Mouse (Mus musculus): ENCODE results near the gene Btbd9.

The Btbd9 gene

DNA sequence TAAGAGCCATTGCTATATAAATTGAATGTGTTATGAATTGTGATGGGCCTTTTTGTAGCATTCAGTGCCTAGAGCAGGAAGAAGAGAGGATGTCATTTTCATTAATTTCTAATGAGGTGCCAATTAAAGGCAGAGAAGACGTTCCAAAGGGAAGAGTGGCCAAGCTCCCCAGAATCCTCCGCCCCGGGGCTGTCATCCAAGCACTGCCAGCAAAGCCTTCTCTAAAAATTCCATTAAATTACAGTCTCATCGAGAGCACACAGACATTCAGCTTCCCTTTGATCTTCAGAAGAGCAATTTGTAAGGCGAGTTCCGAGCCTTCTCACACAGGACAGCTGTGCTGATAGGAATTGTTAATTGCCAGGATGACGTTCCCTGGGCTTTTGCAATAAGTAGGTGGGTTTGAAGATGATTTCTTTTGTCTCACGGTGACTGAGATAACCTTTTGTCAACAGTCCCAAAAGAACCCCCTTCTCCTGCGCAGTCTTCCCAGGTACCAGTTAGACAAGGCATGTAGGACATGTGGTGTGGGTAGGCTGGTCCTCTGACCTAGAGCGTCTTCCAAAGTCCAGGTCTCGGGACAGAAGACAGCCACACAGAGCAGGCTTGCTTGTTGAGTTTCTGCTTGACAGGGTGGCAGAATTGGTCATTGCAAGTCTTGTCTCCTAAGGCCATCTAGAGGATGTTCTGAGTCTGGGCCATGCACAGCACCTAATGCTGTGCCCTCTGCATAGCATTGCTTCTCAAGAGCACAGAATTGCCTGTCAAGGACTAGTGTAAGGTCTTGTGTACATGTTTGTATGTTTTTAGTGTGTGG, 381.5 kb downstream of the Btbd9 start:
- DNase-seq = no peak

DNA sequence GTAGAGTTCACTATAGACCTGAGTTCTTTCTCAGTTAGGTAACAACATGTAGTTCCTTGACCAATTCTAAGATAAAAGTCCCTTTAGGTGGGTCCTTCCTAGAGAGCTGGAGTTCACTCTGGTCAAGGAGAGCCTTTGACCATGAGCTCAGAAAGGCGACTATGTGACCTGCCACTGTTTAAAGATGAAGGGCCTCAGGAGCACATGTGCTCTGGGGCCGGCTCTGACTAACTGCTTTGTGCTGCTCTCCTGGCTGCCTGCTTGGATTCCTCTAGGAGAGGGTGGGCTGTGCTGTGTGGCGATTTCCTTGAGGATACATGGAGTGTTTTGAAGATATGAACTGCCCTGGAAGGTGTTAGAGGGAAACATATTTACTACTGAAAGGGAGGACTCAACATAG, 382.2 kb downstream of the Btbd9 start:
- no peak for DNase-seq

DNA sequence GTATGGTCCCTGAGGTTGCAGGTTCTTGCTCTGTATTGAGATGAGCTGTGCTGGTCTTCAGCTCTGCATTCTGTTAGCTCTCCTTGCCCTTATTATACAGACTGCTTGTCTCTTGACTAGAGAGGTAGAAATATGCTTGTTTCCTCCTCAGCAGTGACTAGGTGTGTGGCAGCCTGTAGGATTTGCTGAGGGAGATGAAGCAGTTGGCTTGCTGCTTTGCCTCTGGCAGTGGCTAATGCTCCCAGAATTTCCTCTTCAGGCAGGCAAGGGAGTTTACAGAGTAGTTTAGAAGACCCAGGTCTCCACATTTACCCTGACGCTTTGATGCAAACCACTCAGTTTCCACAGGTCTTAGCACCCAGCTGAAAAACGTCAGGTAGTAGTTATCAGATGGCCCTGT, 382.7 kb downstream of the Btbd9 start:
- DNase-seq = no peak

DNA sequence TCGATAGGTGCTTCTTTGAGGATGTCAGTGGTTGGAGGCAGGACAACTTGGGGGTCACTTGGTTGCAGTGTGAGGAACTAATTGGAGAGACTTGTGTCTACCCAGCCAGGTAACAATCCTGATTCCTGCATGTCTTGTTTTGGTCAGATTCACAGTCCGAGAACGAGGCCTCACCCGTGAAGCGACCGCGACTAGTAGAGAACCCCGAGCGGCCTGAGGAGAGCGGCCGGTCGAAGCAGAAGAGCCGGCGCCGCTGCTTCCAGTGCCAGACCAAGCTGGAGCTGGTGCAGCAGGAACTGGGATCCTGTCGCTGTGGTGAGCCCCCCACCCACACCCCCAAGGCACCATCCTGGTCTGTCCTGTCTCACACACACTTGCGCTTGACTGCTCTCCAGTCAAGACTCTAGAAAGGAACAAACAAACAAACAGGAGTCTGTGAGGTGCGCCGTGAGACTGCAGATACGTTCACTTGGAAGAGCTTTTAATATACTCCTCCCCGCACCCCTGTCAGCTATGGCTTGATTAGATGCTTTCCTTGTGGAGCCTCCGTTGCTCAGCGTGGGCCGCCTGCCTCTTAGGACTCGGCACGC, 383.8 kb downstream of the Btbd9 start:
- DNase-seq = no peak

DNA sequence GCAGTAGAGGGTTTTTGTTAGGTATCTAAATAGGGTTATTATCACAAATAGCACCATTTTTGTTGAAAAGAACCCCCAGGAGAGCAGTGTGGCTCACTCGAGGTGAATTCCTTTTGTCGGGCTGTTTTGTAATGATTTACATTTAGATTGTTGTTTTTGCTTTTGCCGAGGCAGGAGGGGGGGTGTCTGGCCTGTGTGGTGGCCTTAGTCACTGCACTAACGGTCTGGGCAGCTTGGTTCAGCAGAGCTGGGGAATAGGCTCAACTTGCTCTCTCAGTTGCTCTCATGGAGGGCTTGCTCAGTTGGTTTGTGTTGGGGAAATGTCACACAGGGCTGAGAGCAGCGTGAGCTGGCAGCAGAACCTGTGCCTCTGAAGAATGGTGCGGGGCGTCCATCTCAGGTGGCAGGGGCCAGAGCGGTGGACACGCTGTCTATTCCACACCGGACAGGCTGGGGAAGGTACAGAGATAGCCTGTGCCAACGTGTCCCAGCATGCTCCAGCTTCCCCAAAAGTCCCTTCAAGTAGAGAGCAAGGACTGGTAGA, 385.1 kb downstream of the Btbd9 start:
- DNase-seq = no peak

DNA sequence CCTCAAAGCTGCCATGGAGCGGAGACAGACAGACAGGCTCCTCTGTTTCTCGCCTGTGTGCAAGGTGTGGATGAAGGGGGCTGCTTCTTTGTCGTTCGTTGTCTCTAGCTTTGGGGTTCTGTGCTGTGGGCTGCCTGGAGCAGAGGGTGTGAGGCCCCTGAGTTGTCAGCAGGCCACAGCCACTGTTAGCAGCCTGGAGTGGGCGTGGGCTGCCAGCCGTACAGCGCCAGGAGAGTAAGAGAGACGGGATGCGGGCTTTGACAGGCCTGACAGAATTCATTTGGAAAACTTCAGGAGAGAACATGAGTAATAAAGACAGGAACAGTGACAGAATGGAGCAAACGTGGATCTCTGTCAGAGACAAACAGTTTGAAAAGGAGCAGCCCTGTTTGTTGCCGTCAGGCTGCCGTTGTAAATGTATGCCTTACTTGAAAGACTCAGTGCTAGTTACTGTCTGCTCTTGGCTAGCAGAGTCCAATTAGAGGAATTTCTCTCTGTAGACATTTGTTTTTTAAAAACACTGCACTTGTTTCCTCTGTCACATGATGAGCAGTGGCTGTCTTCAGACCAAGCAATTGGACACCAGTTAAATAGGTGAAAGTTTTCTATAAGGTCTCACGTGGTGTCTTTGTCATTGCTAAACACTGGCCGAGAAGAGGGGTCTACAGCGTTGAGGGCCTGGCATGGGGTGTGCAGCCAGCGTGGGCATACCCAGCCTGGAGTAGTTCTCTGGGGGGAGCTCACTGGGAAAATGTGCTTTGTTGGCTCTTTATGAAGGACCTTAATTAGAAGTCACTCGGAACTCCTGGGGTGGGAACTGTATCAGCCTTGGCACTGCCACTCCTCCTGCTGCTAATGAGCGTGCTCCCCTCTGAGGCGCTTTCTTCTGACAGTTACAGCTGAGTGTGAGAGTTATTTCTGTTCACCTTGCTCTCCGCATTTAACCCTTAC, 388.0 kb downstream of the Btbd9 start:
- no peak for DNase-seq

DNA sequence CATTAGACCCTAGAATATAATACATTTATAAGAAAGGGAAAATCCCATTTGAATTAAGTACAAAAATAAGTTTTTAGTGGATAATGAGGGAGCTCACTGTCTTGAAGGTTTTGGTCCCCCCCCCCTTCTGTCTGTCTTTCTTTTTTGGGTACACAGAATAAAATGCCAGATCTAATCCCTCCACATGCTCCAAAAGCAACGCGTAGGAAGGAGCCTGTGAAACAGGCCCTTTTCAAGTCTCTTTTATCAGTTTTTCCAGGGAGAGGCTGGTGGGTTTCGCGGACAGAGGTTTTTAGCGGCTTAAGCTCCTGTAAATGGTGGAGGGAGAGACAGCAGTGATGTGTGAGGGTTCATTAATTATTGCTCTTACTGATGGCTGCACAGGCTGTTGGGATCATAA, 388.7 kb downstream of the Btbd9 start:
- no peak for DNase-seq

DNA sequence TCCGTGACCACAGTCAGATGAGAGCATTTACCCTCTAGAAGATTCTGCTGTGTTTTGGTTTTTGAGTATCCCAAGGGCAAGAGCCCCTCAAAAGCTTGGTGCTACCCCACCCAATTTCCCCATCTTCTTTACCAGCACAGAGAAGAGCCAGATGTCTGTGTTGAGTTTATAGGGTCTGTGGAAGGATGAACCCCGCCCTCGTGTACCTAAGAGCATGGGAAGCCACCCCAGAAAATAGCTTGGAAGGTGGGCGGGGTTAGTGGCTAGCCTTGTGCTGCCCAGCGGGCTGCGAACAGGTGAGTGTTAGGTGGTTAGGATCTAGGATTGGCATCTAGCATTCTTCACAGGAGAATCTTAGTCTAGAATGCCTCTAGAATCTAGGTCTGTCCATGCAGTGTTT, 389.1 kb downstream of the Btbd9 start:
- DNase-seq = no peak

DNA sequence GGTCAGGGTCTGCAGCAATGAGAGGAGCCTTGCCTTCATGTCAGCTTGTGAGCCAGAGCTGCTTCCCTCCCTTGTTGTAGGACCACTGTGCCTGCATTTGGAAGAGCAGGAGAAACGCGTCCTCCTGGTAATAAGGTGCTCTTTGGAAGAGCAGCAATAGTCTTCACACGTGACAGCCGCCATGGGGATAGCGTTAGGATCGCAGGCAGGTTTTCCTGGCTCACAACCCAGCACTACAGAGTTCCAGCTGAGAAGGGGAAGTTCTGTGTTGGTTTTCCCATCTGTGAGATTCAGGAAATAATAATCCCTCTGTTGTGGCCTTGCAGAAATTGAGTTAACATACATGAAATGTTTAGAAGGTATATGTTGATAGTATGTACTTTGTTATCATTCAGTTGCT, 392.7 kb downstream of the Btbd9 start:
- no peak for DNase-seq

DNA sequence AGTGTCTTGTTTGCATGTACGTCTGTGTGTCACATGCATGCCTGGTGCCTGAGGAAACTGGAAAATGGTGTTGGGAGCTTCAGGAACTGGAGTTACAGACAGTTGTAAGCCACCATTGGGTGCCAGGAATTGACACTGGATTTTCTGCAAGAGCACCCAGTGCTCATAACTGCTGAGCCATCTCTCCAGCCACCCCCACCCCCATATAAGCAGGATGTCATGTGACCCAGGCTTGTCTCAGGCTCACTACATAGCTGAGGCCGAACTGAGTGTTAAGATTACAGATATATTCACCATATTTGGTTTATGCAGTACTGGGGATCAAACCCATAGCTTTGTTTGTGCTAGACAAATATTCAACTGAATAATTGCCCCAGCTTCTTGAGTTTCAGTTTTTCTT, 394.2 kb downstream of the Btbd9 start:
- DNase-seq = no peak

DNA sequence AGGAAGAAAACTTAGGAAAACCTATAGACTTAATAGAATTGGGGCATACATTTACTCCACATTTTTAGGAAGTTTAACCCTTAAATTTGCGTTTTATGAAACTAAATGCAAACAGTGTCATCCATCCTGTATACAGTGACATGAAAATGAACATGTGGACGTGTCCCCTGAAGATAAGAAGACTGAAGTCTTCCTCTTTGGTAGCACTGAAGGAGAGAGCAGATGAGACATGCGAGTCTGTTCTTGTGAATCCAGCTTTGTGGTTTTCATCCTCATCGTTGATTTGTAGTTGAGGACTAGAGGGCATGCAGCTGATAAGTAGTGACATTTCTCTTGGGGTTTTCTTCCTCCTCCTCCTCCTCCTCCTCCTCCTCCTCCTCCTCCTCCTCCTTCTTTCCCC, 394.7 kb downstream of the Btbd9 start:
- DNase-seq = no peak

DNA sequence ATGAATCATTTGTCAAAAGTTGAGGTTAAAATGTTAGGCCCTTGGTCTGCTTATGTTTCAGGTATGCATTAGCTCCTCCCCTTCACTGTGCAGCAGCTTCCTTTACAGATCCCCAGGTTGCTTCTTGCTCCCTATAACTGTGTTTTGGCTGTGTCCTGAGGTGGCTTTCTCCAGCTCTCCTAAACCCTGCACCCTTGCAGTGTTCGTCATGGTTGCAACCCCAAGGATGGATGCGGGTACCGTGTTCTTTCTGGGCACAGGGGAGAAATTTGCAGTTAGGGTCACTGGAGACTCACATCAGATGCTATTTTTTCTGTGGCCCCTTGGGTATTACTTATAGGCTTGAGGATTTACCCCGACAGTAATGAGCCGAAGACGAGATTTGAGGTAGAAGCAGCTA, 396.1 kb downstream of the Btbd9 start:
- no peak for DNase-seq

DNA sequence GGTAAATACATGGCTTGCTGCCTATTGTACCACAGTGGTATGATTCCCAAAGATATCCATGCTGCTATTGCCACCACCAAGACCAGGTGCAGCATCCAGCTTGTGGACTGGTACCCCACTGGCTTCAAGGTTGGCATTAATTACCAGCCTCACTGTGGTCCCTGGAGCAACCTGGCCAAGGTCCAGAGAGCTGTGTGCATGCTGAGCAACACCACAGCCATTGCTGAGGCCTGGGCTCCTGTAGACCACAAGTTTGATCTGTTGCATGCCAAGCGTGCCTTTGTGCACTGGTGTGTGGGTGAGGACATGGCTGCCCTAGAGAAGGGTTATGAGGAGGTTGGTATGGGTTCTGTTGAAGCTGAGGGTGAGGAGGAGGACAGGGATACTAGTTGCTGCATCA, 397.9 kb downstream of the Btbd9 start:
- no peak for DNase-seq

DNA sequence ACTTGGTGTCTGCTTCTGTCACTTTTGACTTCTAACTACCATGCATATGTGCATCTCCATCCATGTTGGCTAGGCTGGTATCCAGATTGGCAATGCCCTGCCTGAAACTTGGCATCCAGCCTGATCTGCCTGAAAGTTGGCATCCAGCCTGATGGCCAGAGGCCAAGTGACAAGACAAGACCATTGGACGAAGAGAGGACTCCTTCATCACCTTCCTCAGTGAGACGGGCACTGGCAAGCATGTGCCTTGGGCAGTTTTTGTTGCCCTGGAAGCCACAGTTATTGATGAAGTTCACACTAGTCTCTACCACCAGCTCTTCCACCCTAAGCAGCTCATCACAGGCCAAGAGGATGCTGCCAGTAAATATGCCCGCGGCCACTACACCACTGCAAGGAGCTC, 398.9 kb downstream of the Btbd9 start:
- peak; percentile 29 for DNase-seq
